Mouse (Mus musculus) neural tube, embryonic 14.5 days (tissue): ENCODE results near the gene Btbd9. TPM values are rescaled to one million over a fixed set of nuclear protein-coding genes. Genes with fewer than 3 reads are reported as not detected.
"Not testable (repeated sequence)": the region's sequence is repeated elsewhere in the genome, so short reads cannot be mapped to it uniquely, and the experiment has no call there.

Experiments
- ATAC-seq: fragments of 200-750 bp; cut with Nextera tagmentation; 2 replicates; pipeline ENCODE4 v1.8.0; 2017; ENCODE audit warnings: low read depth, mild to moderate bottlenecking, moderate TSS enrichment, moderate library complexity
- H3K27ac ChIP-seq: fragments of 300-500 bp; sonication (generic); 2 replicates; pipeline ENCODE4 v1.5.1; 2014; ENCODE audit warnings: low read depth, mild to moderate bottlenecking, control low read depth, low read length, moderate library complexity, mixed read lengths
- H3K27me3 ChIP-seq: fragments of 300-500 bp; sonication (generic); 2 replicates; pipeline ENCODE4 v1.6.1; 2014; ENCODE audit warnings: low read length; ENCODE audit not compliant: control insufficient read depth, insufficient read depth
- H3K36me3 ChIP-seq: fragments of 300-500 bp; sonication (generic); 2 replicates; pipeline ENCODE4 v1.6.1; 2014; ENCODE audit warnings: low read length, mixed read lengths; ENCODE audit not compliant: control insufficient read depth, insufficient read depth
- H3K4me1 ChIP-seq: fragments of 300-500 bp; sonication (generic); 2 replicates; pipeline ENCODE4 v1.6.1; 2014; ENCODE audit warnings: low read length; ENCODE audit not compliant: control insufficient read depth, insufficient read depth
- H3K4me2 ChIP-seq: fragments of 300-500 bp; sonication (generic); 2 replicates; pipeline ENCODE4 v1.6.1; 2014; ENCODE audit warnings: mild to moderate bottlenecking, low read depth, low read length, control low read depth
- H3K4me3 ChIP-seq: fragments of 300-500 bp; sonication (generic); 2 replicates; pipeline ENCODE4 v1.5.1; 2014; ENCODE audit warnings: low read depth, low read length, control low read depth, mixed read lengths
- H3K9ac ChIP-seq: fragments of 300-500 bp; sonication (generic); replicated peaks from 2 replicates; pipeline ENCODE4 v1.6.1; 2014; ENCODE audit warnings: low read depth, mild to moderate bottlenecking, control low read depth, low read length, mixed read lengths
- H3K9me3 ChIP-seq: fragments of 300-500 bp; sonication (generic); 2 replicates; pipeline ENCODE4 v1.6.1; 2016; ENCODE audit warnings: low read length; ENCODE audit not compliant: control insufficient read depth
- WGBS: fragments of 180-500 bp; shearing (Covaris S2); extraction: QIAGEN DNeasy Blood & Tissue Kit; methylation state at CpG from one replicate; pipeline ENCODE4 v1.1.7; 2014; 5-methylcytosine and 5-hydroxymethylcytosine counted together
- polyA plus RNA-seq: library from polyadenylated mRNA; unstranded; fragments of >200 nt; fragmentation: Nextera tagmentation; extraction: Ambion mirVana; gene quantifications from 2 replicates; pipeline ENCODE4 v1.2.1, GENCODE M21; 2014

Btbd9 gene
- polyA plus RNA-seq = 127 and 130 TPM in 2 replicates

GRCm38 (mm10) chr17:30575941-30576773 is at the start of gene Btbd9:
TSS of gene Btbd9 (minus strand) at chr17:30576488.
- Histone ChIP-seq H3K4me1 (peaks cover 14% of the 10 kb centered on the region), H3K36me3 (no peaks in the 10 kb centered on the region), H3K4me2 (peak within 1 kb of the TSS; percentile 84), H3K27ac (peak within 1 kb of the TSS; percentile 96), H3K9me3 (no peaks in the 10 kb centered on the region), H3K9ac (peak within 1 kb of the TSS; percentile 88), H3K4me3 (peak within 1 kb of the TSS; percentile 74), H3K27me3 (no peaks in the 10 kb centered on the region)
- ATAC-seq = peak; percentile 94
- under 1% methylated on average over 68 of the region's 94 CpGs for WGBS

GRCm38 (mm10) chr17:30624132-30624531 is 47.8 kb upstream of the Btbd9 start, which contains the start of gene Dnah8:
TSS of gene Dnah8 (plus strand) at chr17:30624354.
- H3K9me3 ChIP-seq, H3K4me1 ChIP-seq, H3K27ac ChIP-seq, H3K4me3 ChIP-seq, H3K4me2 ChIP-seq, H3K9ac ChIP-seq, ATAC-seq, H3K27me3 ChIP-seq, H3K36me3 ChIP-seq: not testable (repeated sequence)
- WGBS = no CpG with 5 or more reads among the region's 20 CpGs

GRCm38 (mm10) chr17:30623200-30623599 is 46.9 kb upstream of the Btbd9 start:
- WGBS = 83% methylated on average over 3 of the region's 3 CpGs
- no peaks in the 10 kb centered on the region for H3K27me3 ChIP-seq
- H3K36me3 ChIP-seq = no peaks in the 10 kb centered on the region
- no peak for ATAC-seq
- no peak overlapping the region for H3K4me2 ChIP-seq
- no peaks in the 10 kb centered on the region for H3K9me3 ChIP-seq
- H3K4me3 ChIP-seq = no peak overlapping the region
- no peak overlapping the region for H3K27ac ChIP-seq
- no peaks in the 10 kb centered on the region for H3K4me1 ChIP-seq
- no peak overlapping the region for H3K9ac ChIP-seq

GRCm38 (mm10) chr17:30621450-30621849 is 45.2 kb upstream of the Btbd9 start:
- 69% methylated on average over 4 of the region's 4 CpGs for WGBS
- Histone ChIP-seq H3K4me1 (no peaks in the 10 kb centered on the region), H3K9me3 (no peaks in the 10 kb centered on the region), H3K27me3 (no peaks in the 10 kb centered on the region), H3K36me3 (no peaks in the 10 kb centered on the region), H3K27ac (no peak overlapping the region), H3K9ac (no peak overlapping the region), H3K4me2 (no peak overlapping the region), H3K4me3 (no peak overlapping the region)
- no peak for ATAC-seq

- no peaks in the 10 kb centered on the region for H3K36me3 ChIP-seq
- H3K9ac ChIP-seq = no peak overlapping the region
- no peak for ATAC-seq
- no peaks in the 10 kb centered on the region for H3K27me3 ChIP-seq
- H3K27ac ChIP-seq = no peak overlapping the region
- 54% methylated on average over 2 of the region's 2 CpGs for WGBS
- no peak overlapping the region for H3K4me2 ChIP-seq
- H3K4me1 ChIP-seq = no peaks in the 10 kb centered on the region
- H3K9me3 ChIP-seq = no peaks in the 10 kb centered on the region
- no peak overlapping the region for H3K4me3 ChIP-seq
Measured at GRCm38 (mm10) chr17:30620548-30620947, 44.3 kb upstream of the Btbd9 start.

GRCm38 (mm10) chr17:30619153-30619552 is 42.9 kb upstream of the Btbd9 start:
- Histone ChIP-seq H3K9ac (no peak overlapping the region), H3K36me3 (no peaks in the 10 kb centered on the region), H3K27me3 (no peaks in the 10 kb centered on the region), H3K27ac (no peak overlapping the region), H3K4me1 (no peaks in the 10 kb centered on the region), H3K4me3 (no peak overlapping the region), H3K9me3 (no peaks in the 10 kb centered on the region), H3K4me2 (no peak overlapping the region)
- ATAC-seq = no peak
- WGBS = 59% methylated on average over 2 of the region's 2 CpGs

- Histone ChIP-seq H3K9me3 (no peaks in the 10 kb centered on the region), H3K4me3 (no peak overlapping the region), H3K27ac (no peak overlapping the region), H3K27me3 (no peaks in the 10 kb centered on the region), H3K4me2 (no peak overlapping the region), H3K36me3 (no peaks in the 10 kb centered on the region), H3K9ac (no peak overlapping the region), H3K4me1 (no peaks in the 10 kb centered on the region)
- WGBS = 83% methylated on average over 3 of the region's 3 CpGs
- no peak for ATAC-seq
Measured at GRCm38 (mm10) chr17:30618136-30618891, 42.0 kb upstream of the Btbd9 start.

- Histone ChIP-seq H3K27ac (no peak overlapping the region), H3K4me1 (peaks cover 6% of the 10 kb centered on the region; the same call in 1 of the 2 replicates), H3K4me3 (no peak overlapping the region), H3K9ac (no peak overlapping the region), H3K4me2 (no peak overlapping the region), H3K9me3 (no peaks in the 10 kb centered on the region), H3K36me3 (no peaks in the 10 kb centered on the region), H3K27me3 (no peaks in the 10 kb centered on the region)
- WGBS = 90% methylated on average over 5 of the region's 5 CpGs
- no peak for ATAC-seq
Measured at GRCm38 (mm10) chr17:30616203-30616602, 39.9 kb upstream of the Btbd9 start.

GRCm38 (mm10) chr17:30613350-30613749 is 37.1 kb upstream of the Btbd9 start:
- H3K9me3 ChIP-seq = no peaks in the 10 kb centered on the region
- ATAC-seq = no peak

More at GRCm38 (mm10) chr17:30613350-30613749, 37.1 kb upstream of the Btbd9 start:
- Histone ChIP-seq H3K27me3 (no peaks in the 10 kb centered on the region), H3K9ac (no peak overlapping the region), H3K36me3 (no peaks in the 10 kb centered on the region), H3K27ac (no peak overlapping the region), H3K4me1 (peaks cover 10% of the 10 kb centered on the region; the same call in 1 of the 2 replicates), H3K4me3 (no peak overlapping the region), H3K4me2 (no peak overlapping the region)
